Mouse (Mus musculus): ENCODE measurements around the gene Sestd1.

Sestd1 gene

GRCm38 (mm10) chr2:77173366-77173765, 107.0 kb downstream of the Sestd1 start:
- DNase-seq (ENCODE audit: low spot score): no peak

- DNase-seq (ENCODE audit: low spot score): peak; percentile 32
These were observed 108.1 kb downstream of the Sestd1 start for GRCm38 (mm10) chr2:77172241-77172671.

DNA sequence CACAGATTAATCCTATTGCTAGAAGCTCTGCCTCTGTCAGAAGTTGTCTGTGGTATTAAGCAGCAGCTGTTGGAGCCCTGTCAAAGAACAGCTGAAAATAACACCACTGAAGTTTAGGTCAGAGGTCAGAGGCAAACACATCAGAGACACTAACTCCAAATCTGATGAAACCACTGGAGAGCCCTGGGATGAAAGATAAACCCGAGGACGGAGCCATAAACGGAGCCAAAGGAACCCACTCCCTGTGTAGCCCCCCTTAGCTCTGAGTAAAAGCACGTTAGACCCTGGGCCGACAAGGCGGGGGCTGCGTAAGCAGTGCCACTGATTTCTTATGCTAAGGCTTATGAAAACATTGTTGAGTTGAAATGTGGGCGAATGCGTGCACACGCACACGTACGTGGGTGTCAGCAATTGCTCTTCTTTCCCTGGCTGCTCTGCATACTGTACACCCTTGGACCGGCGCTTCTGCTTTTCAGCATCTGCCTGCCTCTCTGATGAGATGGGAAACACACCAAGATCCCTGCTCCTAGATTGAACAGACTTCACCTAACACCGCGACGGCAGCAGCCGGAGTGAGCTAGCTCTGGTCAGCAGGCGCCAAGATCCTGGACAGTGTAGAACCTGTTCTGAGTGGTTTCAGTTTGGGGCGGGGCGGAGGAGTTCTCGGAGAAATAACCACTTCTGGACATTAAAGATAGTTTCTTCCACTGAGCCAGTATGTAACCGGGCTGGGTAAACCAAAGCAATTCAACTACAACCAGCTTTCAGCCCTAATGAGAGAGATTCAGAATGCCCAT, 108.8 kb downstream of the Sestd1 start:
- peak; percentile 46 for DNase-seq (ENCODE audit: low spot score)

DNA sequence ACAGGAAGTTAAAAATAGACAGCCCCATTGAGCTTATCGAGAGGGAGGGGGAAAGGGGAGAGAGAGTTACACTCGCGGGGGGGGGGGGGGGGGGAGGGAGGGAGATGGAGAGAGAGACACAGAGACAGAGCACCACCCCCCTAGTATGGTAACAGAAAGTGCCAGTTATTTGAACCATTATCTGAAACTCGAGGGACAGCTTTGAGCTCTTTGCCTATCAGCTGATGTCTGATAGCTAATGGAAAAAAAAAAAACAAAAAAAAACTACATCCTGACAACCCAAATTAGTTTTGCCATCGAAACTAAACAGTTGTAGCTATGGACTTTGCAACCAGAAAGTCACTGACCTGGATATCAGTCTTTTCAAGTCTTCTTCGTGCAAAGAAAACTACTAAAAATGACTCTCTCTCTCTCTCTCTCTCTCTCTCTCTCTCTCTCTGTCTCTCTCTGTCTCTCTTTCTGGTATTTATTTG, 109.7 kb downstream of the Sestd1 start, which contains the start of gene Ccdc141:
Ccdc141 (minus strand) TSS at position 4 of the 473 bp plus-strand sequence.
- DNase-seq (ENCODE audit: low spot score): no peak

DNA sequence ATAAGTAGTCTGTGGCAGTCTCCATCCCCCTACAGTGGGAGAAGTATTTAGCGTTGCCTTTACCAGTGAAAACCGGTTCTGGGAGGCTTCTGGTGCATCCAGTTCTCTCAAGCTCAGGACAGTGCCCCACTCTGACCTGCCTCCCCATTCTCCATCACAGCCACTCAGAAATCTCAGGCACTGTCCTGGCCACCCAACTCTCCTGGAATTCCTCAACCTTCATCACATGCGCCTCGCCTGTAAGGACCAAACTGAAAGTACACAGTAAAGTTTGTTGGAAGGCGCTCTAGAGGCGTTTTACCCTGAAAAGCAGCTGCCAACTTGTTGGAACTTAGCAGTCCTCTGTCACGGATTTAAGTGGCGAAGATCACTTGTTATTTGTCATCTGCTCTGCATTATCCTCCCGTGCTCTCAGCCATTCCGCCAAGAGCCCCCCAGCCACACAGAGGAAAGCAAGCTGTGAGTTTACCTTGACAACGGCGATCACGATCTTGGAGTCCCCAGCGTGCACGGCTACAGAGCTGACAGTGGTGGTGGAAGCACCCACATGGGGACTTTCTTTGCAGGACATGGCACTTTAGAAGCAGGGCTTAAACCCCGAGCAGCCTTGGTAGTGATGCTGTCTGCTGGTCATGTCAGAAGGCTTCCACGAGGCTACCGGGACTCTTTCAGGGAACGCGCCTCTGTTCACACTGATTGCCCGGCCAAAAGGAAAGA, 110.3 kb downstream of the Sestd1 start:
- DNase-seq (ENCODE audit: low spot score): peak; percentile 55

- no peak for DNase-seq (ENCODE audit: low spot score)
These were observed 111.2 kb downstream of the Sestd1 start for GRCm38 (mm10) chr2:77169218-77169617.

DNA sequence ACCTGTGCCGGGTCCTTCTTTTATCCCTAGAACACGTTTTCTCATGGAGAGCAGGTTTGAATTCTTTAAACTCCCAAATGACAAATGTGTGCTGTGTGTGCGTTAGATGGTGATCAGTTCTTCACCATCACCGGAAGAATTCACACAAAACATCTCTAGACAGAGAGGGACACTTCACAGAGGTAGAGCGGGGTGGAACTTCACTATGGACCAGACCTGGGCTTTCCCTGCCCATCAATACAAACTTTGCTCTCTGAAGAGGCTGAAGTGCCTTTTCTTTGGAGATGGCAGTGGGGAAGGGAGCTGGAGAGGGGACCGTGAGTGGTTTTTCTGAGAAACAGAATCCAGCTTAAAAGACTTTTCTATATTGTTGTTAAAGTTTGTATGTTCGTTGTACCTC, 111.6 kb downstream of the Sestd1 start:
- no peak for DNase-seq (ENCODE audit: low spot score)

DNA sequence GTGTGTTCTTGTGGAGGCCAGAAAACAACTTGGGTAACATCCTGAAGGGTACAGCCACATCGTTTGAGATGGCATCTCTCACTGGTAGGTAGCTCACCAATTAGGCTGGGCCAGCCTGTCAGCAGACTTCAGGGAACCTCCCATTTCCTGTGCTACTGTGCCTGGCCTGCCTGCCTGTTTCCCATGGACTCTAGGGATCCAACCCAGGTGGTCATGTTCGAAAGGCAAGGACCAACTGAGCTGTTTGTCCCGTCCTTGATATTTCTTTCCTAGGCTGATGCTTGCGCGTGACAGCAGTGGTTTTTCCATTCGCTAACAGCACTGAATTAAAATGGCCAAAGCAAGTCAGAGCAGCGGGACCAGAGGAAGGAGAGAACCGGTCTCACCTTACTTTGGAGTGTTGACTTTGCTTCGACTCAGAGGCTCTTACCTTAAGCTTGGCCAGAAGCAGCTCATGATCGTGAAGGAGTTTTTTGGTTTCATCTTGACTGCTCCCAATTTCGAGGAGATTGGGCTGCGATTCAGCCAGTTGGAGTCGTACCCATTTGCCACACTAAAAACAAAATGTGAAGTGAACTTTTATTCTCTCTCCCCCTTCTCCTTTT, 112.2 kb downstream of the Sestd1 start:
- DNase-seq (ENCODE audit: low spot score): no peak

DNA sequence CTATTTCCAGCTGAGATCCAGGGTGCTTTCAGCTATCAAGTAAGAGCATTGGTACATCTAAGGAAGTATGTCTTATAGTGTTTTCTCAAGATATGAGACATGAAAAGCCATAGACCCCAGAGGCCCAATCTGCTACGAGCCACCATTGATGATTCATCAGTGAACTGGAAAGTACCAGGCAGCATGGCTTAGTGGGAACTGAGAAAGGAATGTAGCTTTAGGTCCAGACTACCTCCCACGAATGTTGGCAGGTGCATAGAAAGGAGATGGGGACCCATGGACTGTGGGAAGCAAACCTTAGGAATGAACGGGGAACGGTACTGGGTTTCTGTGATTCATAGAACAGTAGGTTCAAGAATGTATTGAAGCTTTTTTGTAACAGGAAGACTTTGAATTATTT, 114.0 kb downstream of the Sestd1 start:
- no peak for DNase-seq (ENCODE audit: low spot score)

DNA sequence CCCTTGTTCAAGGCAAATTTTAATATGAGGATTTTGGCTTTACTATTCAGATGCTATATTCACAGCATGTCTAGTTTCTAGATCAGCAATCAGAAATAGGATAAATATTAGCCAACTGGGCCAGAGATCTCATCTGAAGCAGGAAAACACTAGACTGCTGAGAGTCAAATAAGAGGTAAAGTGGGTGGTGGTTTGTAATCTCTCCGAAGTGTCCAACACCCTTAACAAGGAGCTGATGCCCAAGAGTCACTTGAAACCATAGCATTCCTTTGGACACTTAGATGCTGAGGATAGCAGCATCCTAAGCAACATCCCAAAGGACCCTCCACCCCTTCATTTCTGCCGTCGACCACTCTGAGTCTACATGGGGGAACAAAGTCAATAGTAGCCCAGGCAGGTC, 115.7 kb downstream of the Sestd1 start:
- DNase-seq (ENCODE audit: low spot score): no peak

- DNase-seq (ENCODE audit: low spot score): no peak
These were observed 117.0 kb downstream of the Sestd1 start for GRCm38 (mm10) chr2:77163381-77163780.

DNA sequence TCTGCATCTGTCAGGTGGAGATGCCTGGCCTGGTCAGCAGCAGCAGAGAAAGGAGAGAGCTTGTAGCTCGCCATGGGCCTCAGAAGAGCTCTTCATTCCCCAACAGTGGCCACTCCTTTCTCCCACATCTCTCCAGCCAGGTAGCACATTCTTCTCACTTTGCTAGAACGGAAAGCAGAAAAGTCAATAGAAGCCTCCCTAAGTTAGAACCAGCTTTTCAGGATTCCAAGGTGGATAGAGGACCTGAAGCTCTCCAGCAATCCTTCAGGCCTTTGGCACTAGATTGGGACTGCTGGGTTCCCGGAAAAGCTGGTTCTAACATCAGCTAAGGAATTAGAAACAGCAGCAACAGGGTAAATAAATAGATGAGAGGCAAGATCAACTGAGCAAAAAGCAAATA, 118.3 kb downstream of the Sestd1 start:
- DNase-seq (ENCODE audit: low spot score): no peak

DNA sequence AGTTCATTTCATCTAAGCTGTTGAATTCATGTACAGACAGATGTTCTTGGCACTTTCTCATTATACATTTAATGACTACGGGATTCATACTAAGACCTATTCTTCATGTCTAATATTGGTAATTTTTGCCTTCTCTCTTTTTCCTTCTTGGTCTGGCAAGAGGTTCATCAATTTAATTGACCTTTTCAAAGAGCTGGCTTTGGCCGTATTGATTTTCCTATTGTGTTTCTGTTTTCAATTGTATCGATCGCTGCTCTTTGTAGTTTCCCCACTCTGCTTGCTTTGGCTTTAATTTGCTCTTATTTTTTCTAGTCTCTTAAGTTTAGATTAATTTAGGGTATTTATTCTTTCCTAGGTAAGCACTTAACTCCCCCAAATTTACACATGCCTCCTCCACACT, 122.8 kb downstream of the Sestd1 start:
- DNase-seq (ENCODE audit: low spot score): no peak

- DNase-seq (ENCODE audit: low spot score): no peak
These were observed 126.3 kb downstream of the Sestd1 start for GRCm38 (mm10) chr2:77154080-77154479.

- no peak for DNase-seq (ENCODE audit: low spot score)
These were observed 129.1 kb downstream of the Sestd1 start for GRCm38 (mm10) chr2:77151255-77151654.

GRCm38 (mm10) chr2:77149576-77149975, 130.8 kb downstream of the Sestd1 start:
- no peak for DNase-seq (ENCODE audit: low spot score)

- DNase-seq (ENCODE audit: low spot score): no peak
These were observed 132.2 kb downstream of the Sestd1 start for GRCm38 (mm10) chr2:77148215-77148614.

DNA sequence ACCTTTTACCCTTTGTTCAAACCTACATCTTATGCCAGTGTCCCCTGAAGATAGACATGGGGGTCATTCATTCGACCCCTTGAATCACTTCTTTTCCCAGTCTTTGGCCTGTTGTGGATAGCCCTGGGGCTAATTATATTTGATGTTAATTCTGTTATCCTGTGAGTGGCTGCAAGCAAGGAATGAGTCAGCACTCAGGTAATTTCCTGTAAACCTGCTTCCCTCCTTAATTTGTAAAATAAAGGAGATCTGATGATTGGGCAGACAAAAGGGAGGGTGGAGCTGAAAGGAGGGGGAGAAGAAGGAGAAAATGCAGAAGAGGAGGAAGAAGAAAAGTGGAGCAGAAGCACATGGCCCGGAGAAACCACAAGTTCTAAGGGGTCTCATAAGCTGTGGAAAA, 133.4 kb downstream of the Sestd1 start:
- no peak for DNase-seq (ENCODE audit: low spot score)

GRCm38 (mm10) chr2:77146291-77146690, 134.1 kb downstream of the Sestd1 start:
- DNase-seq (ENCODE audit: low spot score): peak; percentile 9

DNA sequence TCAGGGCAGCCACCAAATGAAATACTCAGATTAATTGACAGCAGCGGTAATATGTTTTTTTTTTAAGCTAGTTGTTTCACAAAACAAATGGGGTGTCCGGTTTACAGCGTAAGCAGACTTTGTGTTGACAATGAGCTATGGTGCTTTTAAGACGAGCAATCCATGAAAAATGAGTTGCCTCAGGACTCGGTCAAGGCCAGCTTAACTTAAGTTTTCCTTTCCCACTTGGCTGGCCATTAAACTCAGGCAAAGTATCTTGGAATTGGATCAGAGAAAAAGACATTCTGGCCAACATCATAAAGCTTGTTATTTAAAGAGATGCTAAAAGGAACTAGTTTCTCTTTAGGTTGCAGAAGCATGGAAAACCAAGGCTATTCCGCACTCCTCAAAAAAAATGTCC, 136.9 kb downstream of the Sestd1 start:
- DNase-seq (ENCODE audit: low spot score): no peak

DNA sequence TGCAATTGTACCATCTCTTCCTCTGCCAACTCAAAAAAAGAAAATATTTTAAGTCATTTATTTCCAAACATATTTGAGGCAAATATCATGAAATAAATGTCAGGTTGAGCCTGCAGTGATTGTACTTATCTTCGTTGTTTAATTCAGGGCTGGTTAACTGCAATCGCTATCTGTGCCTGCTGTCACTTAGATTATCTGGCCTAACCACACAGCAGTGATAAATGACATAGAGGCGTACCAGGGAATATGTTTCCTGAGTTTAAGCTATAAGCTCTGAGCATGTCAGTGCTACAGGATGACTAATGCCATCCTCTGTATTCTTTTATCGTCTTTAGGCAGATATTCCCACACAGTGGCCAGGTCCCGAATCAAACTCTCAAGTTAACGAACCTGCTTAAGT, 141.5 kb downstream of the Sestd1 start:
- DNase-seq (ENCODE audit: low spot score): no peak

- DNase-seq (ENCODE audit: low spot score): no peak
These were observed 145.5 kb downstream of the Sestd1 start for GRCm38 (mm10) chr2:77134906-77135305.

DNA sequence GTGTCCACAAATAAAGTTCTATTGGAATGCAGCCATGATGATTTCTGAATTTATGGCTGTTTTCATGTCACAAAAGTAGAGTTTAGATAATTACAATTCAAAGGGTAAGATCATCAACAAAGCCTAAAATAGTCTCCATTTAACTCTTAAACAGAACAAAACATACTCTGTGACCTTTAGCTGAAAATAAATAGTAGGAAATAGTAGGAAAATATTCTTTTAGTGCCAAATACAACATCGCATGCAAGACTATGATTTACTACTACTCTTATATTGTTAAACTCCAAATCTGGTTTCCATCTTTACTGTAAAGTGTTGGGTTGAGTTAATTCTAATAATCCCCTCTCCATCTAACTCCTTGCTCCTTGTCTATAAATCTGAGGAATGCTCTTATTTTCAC, 147.0 kb downstream of the Sestd1 start:
- DNase-seq (ENCODE audit: low spot score): no peak
